Mouse (Mus musculus) midbrain, embryonic 14.5 days (tissue): ENCODE data around the gene Tceal9. TPM values are rescaled to one million over a fixed set of nuclear protein-coding genes. Genes with fewer than 3 reads are reported as not detected.

ENCODE experiments used
- ATAC-seq: fragments of 200-750 bp; cut with Nextera tagmentation; 2 replicates; pipeline ENCODE4 v1.8.0; 2017; ENCODE audit warnings: moderate number of reproducible peaks, moderate library complexity; ENCODE audit not compliant: low FRiP score, low TSS enrichment
- DNase-seq: peaks from one replicate; pipeline ENCODE4 v3.0.0-alpha.2; 2015
- H3K27ac ChIP-seq: fragments of 300-500 bp; sonication (generic); replicated peaks from 2 replicates; pipeline ENCODE4 v1.5.1; 2014; ENCODE audit warnings: mild to moderate bottlenecking, low read depth, low read length, moderate library complexity
- H3K27me3 ChIP-seq: fragments of 300-500 bp; sonication (generic); 2 replicates; pipeline ENCODE4 v1.6.1; 2014; ENCODE audit warnings: low read length, control low read depth, mixed read lengths; ENCODE audit not compliant: control insufficient read depth, insufficient read depth
- H3K36me3 ChIP-seq: fragments of 300-500 bp; sonication (generic); 2 replicates; pipeline ENCODE4 v1.6.1; 2014; ENCODE audit warnings: low read length, control low read depth; ENCODE audit not compliant: control insufficient read depth, insufficient read depth
- H3K4me1 ChIP-seq: fragments of 300-500 bp; sonication (generic); 2 replicates; pipeline ENCODE4 v1.6.1; 2014; ENCODE audit warnings: mild to moderate bottlenecking, antibody characterized with exemption, low read length, control low read depth; ENCODE audit not compliant: control insufficient read depth, insufficient read depth
- H3K4me2 ChIP-seq: fragments of 300-500 bp; sonication (generic); 2 replicates; pipeline ENCODE4 v1.6.1; 2014; ENCODE audit warnings: mild to moderate bottlenecking, low read length, moderate library complexity
- H3K4me3 ChIP-seq: fragments of 300-500 bp; sonication (generic); replicated peaks from 2 replicates; pipeline ENCODE4 v1.5.1; 2014; ENCODE audit warnings: low read depth, low read length
- H3K9ac ChIP-seq: fragments of 300-500 bp; sonication (generic); replicated peaks from 2 replicates; pipeline ENCODE4 v1.6.1; 2014; ENCODE audit warnings: mild to moderate bottlenecking, low read length, moderate library complexity
- H3K9me3 ChIP-seq: fragments of 300-500 bp; sonication (generic); 2 replicates; pipeline ENCODE4 v1.6.1; 2016; ENCODE audit warnings: low read length, control low read depth, mixed read lengths; ENCODE audit not compliant: control insufficient read depth
- WGBS: fragments of 180-500 bp; shearing (Covaris S2); extraction: QIAGEN DNeasy Blood & Tissue Kit; methylation state at CpG from one replicate; pipeline ENCODE4 v1.1.7; 2014; 5-methylcytosine and 5-hydroxymethylcytosine counted together
- polyA plus RNA-seq: library from polyadenylated mRNA; unstranded; fragments of >200 nt; fragmentation: Nextera tagmentation; extraction: Ambion mirVana; gene quantifications from 2 replicates; pipeline ENCODE4 v1.2.1, GENCODE M21; 2014

Gene Tceal9
- polyA plus RNA-seq, 1 experiment from 2014 or later: 320 TPM

DNA sequence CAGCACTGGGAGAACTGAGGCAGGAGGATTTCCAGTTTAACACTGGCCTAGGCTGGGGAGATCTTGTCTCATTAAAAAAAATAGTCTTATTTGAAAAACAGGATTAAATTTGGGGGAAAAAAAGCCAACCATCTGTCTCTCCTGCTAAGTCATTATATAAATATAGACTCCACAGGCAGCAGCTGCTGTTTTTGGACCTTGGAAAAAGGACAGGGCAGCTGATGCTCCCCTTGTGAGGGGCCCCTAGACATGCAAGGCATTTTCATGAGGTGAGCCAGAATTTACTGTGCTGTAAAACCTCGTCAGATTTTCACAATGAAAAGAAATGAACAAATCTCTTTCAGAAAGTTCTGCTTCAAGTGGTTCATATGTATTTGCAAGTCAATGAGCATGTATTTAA lies 28.6 kb upstream of the Tceal9 start:
- H3K4me3 ChIP-seq: no peak overlapping the region
- no peaks in the 10 kb centered on the region for H3K27me3 ChIP-seq
- no peaks in the 10 kb centered on the region for H3K36me3 ChIP-seq
- DNase-seq (peak; percentile 7), ATAC-seq (no peak)
- no peak overlapping the region for H3K9ac ChIP-seq
- WGBS: 42% methylated on average over 1 of the region's 1 CpGs
- no peak overlapping the region for H3K4me2 ChIP-seq
- no peak overlapping the region for H3K27ac ChIP-seq
- no peaks in the 10 kb centered on the region for H3K9me3 ChIP-seq
- H3K4me1 ChIP-seq: no peaks in the 10 kb centered on the region

DNA sequence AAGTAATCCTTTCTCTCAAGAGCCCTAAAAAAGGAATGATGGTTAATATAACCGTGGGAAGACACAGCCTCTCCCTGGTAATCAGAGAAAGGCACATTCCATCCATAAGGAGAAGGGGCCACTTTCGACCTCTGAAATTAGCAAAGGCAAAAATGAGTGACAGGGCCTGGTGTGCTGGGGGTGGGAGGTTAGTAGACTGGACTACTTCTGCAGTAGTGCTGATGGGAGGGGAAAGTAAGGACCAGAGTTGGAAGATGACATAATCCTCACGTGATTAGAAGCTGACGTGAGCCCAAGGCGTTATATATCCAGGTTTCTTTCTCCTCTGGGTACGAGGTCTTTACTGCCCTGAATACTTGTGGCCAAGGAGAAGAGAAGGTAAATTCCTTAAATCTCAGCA lies 21.2 kb upstream of the Tceal9 start:
- Histone ChIP-seq H3K27ac (no peak overlapping the region), H3K4me1 (no peaks in the 10 kb centered on the region), H3K27me3 (no peaks in the 10 kb centered on the region), H3K4me2 (no peak overlapping the region), H3K9me3 (no peaks in the 10 kb centered on the region), H3K9ac (no peak overlapping the region), H3K4me3 (no peak overlapping the region), H3K36me3 (no peaks in the 10 kb centered on the region)
- DNase-seq (no peak), ATAC-seq (no peak)
- 70% methylated on average over 6 of the region's 6 CpGs for WGBS

DNA sequence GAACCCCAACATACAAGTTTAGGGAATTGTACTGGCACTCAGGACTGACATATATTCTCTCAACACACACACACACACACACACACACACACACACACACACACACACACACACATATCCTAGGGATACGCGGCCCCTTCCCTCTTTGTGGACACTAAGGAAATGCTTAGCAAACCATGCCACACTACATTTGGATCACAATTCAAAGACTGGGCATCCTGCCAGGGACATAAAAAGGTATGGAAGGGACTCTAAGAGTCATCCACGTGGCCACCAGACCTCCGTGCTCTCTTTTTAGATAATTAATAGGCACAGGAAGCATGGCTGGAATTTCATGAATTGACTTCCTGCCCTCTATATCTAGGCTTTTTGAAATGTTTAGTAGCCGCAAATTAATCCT lies 17.1 kb upstream of the Tceal9 start:
- Histone ChIP-seq H3K4me3 (no peak overlapping the region), H3K27me3 (no peaks in the 10 kb centered on the region), H3K9ac (no peak overlapping the region), H3K4me2 (no peak overlapping the region), H3K27ac (no peak overlapping the region), H3K36me3 (no peaks in the 10 kb centered on the region), H3K9me3 (no peaks in the 10 kb centered on the region), H3K4me1 (no peaks in the 10 kb centered on the region)
- 59% methylated on average over 5 of the region's 5 CpGs for WGBS
- ATAC-seq (no peak), DNase-seq (peak; percentile 30)

DNA sequence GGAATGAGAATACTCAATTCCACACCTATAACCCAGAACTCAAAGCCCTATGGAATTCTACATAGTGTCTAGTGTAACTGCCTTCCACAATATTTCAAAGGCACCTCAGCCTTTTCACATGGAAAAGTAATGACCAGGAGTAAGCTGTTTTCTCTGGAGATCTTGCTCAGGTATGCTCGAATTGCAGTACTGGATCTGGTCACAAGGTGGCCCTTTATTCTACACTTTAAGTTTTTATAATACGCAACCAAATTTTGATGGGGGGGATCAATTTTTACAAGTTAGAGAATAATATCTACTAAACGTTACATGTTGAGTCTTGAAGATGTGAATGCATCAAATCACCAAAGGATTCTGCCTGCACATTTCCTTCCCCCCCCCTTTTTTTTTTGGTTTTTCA lies 6.8 kb upstream of the Tceal9 start:
- 54% methylated on average over 3 of the region's 3 CpGs for WGBS
- peak; percentile 80 for DNase-seq
- H3K4me1 ChIP-seq: no peaks in the 10 kb centered on the region

DNA sequence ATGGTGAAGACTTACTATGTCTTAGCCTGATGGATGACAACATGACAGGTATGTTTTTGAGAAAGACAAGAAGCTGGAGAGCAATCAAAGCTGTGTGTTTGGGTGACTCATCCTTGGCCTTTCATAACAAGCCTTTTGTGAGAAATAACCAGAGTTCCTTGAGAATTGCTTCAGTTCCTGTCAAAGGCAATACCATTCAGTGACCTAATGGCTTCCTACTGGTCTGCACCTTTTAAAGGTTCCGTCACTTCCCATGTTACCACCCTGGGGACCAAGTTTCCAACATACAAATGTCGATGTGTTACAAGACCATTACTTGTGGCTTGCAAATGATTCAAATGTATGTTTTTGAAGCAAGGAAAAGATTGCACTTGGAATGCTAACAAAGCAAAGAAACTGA lies 1.7 kb upstream of the Tceal9 start:
- no peaks in the 10 kb centered on the region for H3K27me3 ChIP-seq
- H3K4me1 ChIP-seq: no peaks in the 10 kb centered on the region
- 0 out of 2 replicates have a peak, but pooled peaks cover 4% of the 10 kb centered on the region for H3K36me3 ChIP-seq
- H3K4me2 ChIP-seq: no peak overlapping the region
- H3K4me3 ChIP-seq: no peak overlapping the region
- no peak overlapping the region for H3K27ac ChIP-seq
- ATAC-seq: no peak
- H3K9ac ChIP-seq: no peak overlapping the region
- 83% methylated on average over 2 of the region's 2 CpGs for WGBS
- no peaks in the 10 kb centered on the region for H3K9me3 ChIP-seq
- no peak for DNase-seq

More for the DNA sequence above, 6.8 kb upstream of the Tceal9 start:
- H3K4me3 ChIP-seq: no peak overlapping the region
- ATAC-seq: no peak
- no peak overlapping the region for H3K27ac ChIP-seq
- H3K9ac ChIP-seq: no peak overlapping the region
- H3K4me2 ChIP-seq: no peak overlapping the region
- H3K27me3 ChIP-seq: no peaks in the 10 kb centered on the region
- no peaks in the 10 kb centered on the region for H3K9me3 ChIP-seq
- H3K36me3 ChIP-seq: no peaks in the 10 kb centered on the region

DNA sequence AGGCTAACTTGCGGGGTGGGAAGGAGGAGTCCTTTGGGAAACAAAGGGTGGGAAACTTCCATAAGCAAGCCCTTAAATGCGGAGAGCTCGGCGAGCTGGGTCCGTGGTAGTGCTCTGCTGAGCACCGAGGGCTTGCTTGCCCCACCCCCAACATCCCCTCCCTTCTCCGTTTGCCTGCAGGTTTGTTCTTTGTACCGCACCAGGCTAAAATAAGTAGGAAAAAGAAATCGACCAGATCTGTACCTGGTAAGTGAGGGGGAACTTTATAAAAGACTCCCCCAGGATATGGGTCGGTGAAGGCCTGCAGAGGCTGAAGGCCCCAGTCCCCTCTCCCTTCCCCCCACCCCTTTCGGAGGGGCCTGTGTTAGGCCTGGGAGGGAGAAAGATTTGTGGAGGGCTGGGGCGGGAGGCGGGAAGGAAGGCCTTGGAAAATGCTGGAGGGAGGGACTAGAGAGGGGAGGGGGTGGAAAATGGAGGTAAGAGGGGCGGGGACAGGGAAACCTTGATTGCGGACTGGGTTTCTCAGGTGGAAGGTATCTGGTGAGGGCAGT lies 717 bp downstream of the Tceal9 start:
- peak overlapping the region; percentile 56 for H3K4me3 ChIP-seq
- WGBS: 28% methylated on average over 15 of the region's 15 CpGs
- H3K36me3 ChIP-seq: 0 out of 2 replicates have a peak, but pooled peaks cover 4% of the 10 kb centered on the region
- H3K9me3 ChIP-seq: no peaks in the 10 kb centered on the region
- H3K27ac ChIP-seq: peak overlapping the region; percentile 77
- no peaks in the 10 kb centered on the region for H3K27me3 ChIP-seq
- no peaks in the 10 kb centered on the region for H3K4me1 ChIP-seq
- ATAC-seq (peak; percentile 66), DNase-seq (peak; percentile 58)
- H3K9ac ChIP-seq: peak overlapping the region; percentile 64
- H3K4me2 ChIP-seq: peak overlapping the region; percentile 52

DNA sequence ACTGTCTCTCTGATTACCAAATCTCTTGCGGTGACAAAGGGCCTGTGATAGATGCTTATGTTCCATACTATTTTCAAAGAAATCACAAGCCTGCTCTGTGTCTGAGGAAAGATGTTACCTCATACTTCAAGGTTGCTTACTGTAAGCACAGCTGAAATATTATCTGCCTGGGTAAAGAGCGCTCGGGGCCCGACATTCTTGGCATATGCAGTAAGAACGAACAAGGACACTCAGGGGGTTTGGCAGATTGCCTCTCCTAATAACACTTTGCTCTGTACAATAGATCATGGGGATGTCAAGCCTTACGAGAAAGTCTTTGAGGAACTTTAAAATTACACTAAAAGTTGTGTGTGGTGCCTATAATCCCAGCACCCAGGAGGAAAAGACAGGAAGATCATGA lies 3.9 kb downstream of the Tceal9 start:
- Histone ChIP-seq H3K36me3 (0 out of 2 replicates have a peak, but pooled peaks cover 4% of the 10 kb centered on the region), H3K9me3 (no peaks in the 10 kb centered on the region), H3K4me1 (no peaks in the 10 kb centered on the region), H3K4me2 (no peak overlapping the region), H3K4me3 (no peak overlapping the region), H3K27me3 (no peaks in the 10 kb centered on the region), H3K9ac (no peak overlapping the region), H3K27ac (no peak overlapping the region)
- DNase-seq (no peak), ATAC-seq (no peak)
- 89% methylated on average over 6 of the region's 6 CpGs for WGBS

DNA sequence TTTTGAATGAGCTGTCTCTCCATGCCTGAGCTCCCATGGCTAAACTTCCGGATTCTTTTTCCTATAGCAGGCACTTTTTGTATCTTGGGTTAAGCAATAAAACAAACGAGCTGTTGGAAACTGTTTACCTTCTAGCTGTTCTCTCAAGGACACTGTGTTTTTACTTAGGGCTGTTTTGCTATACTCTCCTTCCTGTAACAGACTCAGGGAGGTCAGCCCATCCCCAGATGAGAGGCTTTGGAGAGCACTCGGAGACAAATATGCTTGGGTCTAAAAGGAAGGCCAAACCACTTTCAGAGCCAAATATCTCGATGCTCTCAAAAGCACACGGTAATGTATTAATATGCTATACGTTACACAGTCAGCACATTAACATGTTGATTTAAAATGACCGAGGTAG lies 4.8 kb downstream of the Tceal9 start:
- no peaks in the 10 kb centered on the region for H3K27me3 ChIP-seq
- H3K9me3 ChIP-seq: no peaks in the 10 kb centered on the region
- H3K4me1 ChIP-seq: no peaks in the 10 kb centered on the region
- no peak overlapping the region for H3K4me3 ChIP-seq
- no peak overlapping the region for H3K4me2 ChIP-seq
- WGBS: 80% methylated on average over 7 of the region's 7 CpGs
- H3K27ac ChIP-seq: no peak overlapping the region
- no peak overlapping the region for H3K9ac ChIP-seq
- DNase-seq (no peak), ATAC-seq (no peak)
- 0 out of 2 replicates have a peak, but pooled peaks cover 4% of the 10 kb centered on the region for H3K36me3 ChIP-seq

DNA sequence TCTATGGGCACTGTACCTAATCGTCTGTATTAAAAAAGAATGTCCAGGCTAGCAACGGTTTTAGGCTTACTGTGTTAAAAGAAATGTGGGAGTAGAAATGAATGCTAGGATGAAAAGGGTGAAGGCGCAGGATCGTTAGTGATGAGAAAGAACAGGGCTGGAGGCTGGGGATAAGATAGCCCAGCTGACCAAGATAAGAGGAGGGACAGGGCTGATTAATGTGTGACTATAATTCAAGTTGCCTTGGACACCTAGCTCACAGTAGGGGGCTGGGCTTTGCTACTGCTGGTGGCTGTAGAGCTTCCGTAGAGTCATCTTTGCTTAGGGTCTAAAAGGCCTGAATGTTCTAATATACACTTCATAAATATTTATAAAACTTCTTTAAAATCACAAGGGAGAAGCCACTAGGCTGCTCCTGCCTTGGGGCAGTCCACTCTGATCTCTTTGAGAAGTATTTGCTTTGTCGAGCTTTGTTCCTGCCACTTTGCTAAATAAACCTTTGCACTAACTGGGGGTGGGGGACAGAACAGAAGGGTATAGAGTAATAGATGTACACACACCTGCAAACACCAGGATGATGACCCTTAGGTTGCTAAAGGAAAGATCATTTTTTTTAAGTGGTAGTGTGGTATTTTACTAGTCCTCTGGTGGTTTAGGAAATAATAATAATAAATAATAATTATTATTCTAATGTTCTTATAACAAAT lies 7.3 kb downstream of the Tceal9 start:
- H3K4me2 ChIP-seq: no peak overlapping the region
- no peak for ATAC-seq

More for the DNA sequence above, 7.3 kb downstream of the Tceal9 start:
- 52% methylated on average over 6 of the region's 6 CpGs for WGBS
- Histone ChIP-seq H3K27ac (no peak overlapping the region), H3K27me3 (no peaks in the 10 kb centered on the region), H3K9me3 (no peaks in the 10 kb centered on the region), H3K4me1 (no peaks in the 10 kb centered on the region), H3K4me3 (no peak overlapping the region), H3K36me3 (0 out of 2 replicates have a peak, but pooled peaks cover 4% of the 10 kb centered on the region), H3K9ac (no peak overlapping the region)
- peak; percentile 13 for DNase-seq
